Mouse (Mus musculus) midbrain, embryonic 11.5 days (tissue): ENCODE results near the gene Jph3. TPM values are rescaled to one million over a fixed set of nuclear protein-coding genes. Genes with fewer than 3 reads are reported as not detected.
A peak's percentile ranks its signal among the peaks of the same experiment; 100 is the strongest.

ENCODE experiments used
- ATAC-seq: fragments of 200-750 bp; cut with Nextera tagmentation; 2 replicates; pipeline ENCODE4 v1.8.0; 2017; ENCODE audit warnings: moderate TSS enrichment, moderate library complexity; ENCODE audit not compliant: low FRiP score
- DNase-seq: peaks from one replicate; pipeline ENCODE4 v3.0.0; 2015; ENCODE audit warnings: low spot score; ENCODE audit errors: missing footprints
- H3K27ac ChIP-seq: fragments of 300-500 bp; sonication (generic); 2 replicates; pipeline ENCODE4 v1.5.1; 2014; ENCODE audit warnings: low read depth, low read length
- H3K27me3 ChIP-seq: fragments of 300-500 bp; sonication (generic); 2 replicates; pipeline ENCODE4 v1.6.1; 2014; ENCODE audit warnings: mild to moderate bottlenecking, low read length, moderate library complexity, mixed read lengths; ENCODE audit not compliant: control insufficient read depth, insufficient read depth
- H3K36me3 ChIP-seq: fragments of 300-500 bp; sonication (generic); 2 replicates; pipeline ENCODE4 v1.6.1; 2014; ENCODE audit warnings: mild to moderate bottlenecking, low read length, moderate library complexity, mixed read lengths; ENCODE audit not compliant: control insufficient read depth, insufficient read depth
- H3K4me1 ChIP-seq: fragments of 300-500 bp; sonication (generic); 2 replicates; pipeline ENCODE4 v1.6.1; 2014; ENCODE audit warnings: low read length; ENCODE audit not compliant: control insufficient read depth, insufficient read depth
- H3K4me2 ChIP-seq: fragments of 300-500 bp; sonication (generic); 2 replicates; pipeline ENCODE4 v1.6.1; 2014; ENCODE audit warnings: mild to moderate bottlenecking, moderate library complexity
- H3K4me3 ChIP-seq: fragments of 300-500 bp; sonication (generic); 2 replicates; pipeline ENCODE4 v1.5.1; 2014; ENCODE audit warnings: low read depth, low read length
- H3K9ac ChIP-seq: fragments of 300-500 bp; sonication (generic); 2 replicates; pipeline ENCODE4 v1.6.1; 2014; ENCODE audit warnings: low read length
- H3K9me3 ChIP-seq: fragments of 300-500 bp; sonication (generic); 2 replicates; pipeline ENCODE4 v1.6.1; 2016; ENCODE audit warnings: low read length; ENCODE audit not compliant: control insufficient read depth
- WGBS: fragments of 180-500 bp; shearing (Covaris S2); extraction: QIAGEN DNeasy Blood & Tissue Kit; methylation state at CpG from one replicate; pipeline ENCODE4 v1.1.7; 2014; 5-methylcytosine and 5-hydroxymethylcytosine counted together
- polyA plus RNA-seq: library from polyadenylated mRNA; unstranded; fragments of >200 nt; fragmentation: Nextera tagmentation; extraction: Ambion mirVana; gene quantifications from 2 replicates; pipeline ENCODE4 v1.2.1, GENCODE M21; 2014

Gene Jph3
- polyA plus RNA-seq, 1 experiment from 2014 or later: 10.4 TPM

DNA sequence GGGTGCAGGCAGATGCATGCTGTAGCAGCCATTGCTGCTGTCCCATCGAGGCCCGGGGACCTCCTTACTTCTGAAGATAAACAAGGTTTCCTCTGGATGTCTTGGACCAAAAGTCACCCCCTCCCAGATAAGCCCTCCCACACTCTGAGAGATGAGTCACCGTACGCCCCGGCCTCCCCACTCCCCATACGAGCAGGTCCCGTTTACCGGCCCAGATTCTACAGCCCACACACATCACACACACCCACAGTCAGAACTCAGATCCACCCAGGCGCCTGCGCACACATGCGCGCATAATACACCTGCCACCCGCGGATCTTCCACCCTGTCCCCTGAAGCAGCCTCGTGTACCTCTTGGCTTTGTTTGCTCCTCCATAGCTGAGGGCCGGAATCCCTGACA, 4.8 kb downstream of the Jph3 start:
- no peak overlapping the region for H3K9ac ChIP-seq
- no peak overlapping the region for H3K4me3 ChIP-seq
- H3K4me2 ChIP-seq: no peak overlapping the region
- DNase-seq (no peak), ATAC-seq (no peak)
- H3K36me3 ChIP-seq: no peaks in the 10 kb centered on the region
- WGBS: 90% methylated on average over 16 of the region's 16 CpGs
- H3K27ac ChIP-seq: no peak overlapping the region
- H3K4me1 ChIP-seq: peaks cover 14% of the 10 kb centered on the region
- no peaks in the 10 kb centered on the region for H3K9me3 ChIP-seq
- H3K27me3 ChIP-seq: peaks cover 35% of the 10 kb centered on the region

DNA sequence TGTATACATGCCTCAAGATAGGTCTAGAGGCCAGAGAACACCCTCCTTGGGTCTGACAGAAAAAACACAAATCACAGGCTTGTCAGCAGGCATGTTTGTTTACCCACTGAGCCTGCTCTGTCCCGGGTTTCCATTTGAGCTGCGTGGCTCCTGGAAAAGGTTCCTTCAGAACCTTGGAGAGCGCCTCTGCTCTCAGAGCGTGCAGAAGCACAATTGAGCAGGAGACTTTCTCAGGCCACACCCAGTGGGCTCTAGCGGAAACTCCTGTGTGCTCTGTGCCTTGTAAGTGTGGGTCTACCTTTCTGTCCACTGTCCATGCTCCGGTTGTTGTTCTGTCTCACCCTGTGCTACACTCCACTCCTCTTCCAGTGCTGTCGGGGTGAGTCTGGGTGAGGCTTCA, 6.8 kb downstream of the Jph3 start:
- peaks cover 8% of the 10 kb centered on the region for H3K4me1 ChIP-seq
- 14% methylated on average over 7 of the region's 7 CpGs for WGBS
- H3K36me3 ChIP-seq: no peaks in the 10 kb centered on the region
- H3K9ac ChIP-seq: no peak overlapping the region
- no peak for ATAC-seq
- no peak overlapping the region for H3K4me2 ChIP-seq
- no peak overlapping the region for H3K27ac ChIP-seq
- no peak overlapping the region for H3K4me3 ChIP-seq
- H3K9me3 ChIP-seq: no peaks in the 10 kb centered on the region
- no peak for DNase-seq
- H3K27me3 ChIP-seq: peaks cover 20% of the 10 kb centered on the region

DNA sequence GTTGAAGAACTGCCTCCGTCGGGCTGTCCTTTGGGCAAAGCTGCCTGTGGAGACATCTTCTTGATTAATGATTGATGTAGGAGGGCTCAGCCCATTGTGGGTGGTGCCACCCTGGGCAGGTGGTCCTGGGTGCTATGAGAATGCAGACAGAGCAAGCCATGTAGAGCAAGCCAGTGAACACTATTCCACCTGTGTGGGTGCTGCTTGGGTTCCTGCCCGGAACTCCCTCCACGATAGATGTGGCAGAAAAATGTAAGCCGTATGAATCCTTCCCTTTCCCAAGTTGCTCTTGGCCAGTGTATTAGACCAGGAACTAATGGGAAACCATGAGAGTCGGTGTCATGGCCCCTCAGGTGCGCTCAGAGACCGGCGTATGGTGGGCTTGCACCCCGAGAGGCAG, 11.3 kb downstream of the Jph3 start:
- ATAC-seq: no peak
- Histone ChIP-seq H3K4me1 (no peaks in the 10 kb centered on the region), H3K9ac (no peak overlapping the region), H3K36me3 (no peaks in the 10 kb centered on the region), H3K27ac (no peak overlapping the region), H3K27me3 (no peaks in the 10 kb centered on the region), H3K9me3 (no peaks in the 10 kb centered on the region), H3K4me2 (no peak overlapping the region), H3K4me3 (no peak overlapping the region)
- WGBS: 94% methylated on average over 10 of the region's 10 CpGs
- DNase-seq: no peak

DNA sequence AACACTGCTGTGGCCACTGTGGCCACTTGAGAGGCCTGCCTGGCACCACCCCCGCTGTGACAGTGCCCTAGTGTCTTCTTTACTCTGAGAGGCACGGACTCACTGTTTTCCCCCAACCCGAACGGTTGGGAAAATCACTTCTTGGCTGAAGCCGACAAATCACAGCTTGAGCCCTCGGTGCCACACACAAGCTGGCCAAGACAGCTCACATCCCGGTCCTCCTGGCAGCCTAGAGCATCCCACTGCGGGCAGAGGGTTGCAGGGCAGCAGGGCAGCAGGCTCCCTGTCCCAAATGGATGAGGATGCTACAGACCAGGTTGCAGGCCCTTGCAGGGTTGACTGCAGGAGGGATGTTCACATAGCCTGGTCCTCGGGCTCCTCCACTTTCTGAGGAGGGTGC, 20.1 kb downstream of the Jph3 start:
- H3K9ac ChIP-seq: no peak overlapping the region
- H3K4me2 ChIP-seq: no peak overlapping the region
- ATAC-seq: no peak
- H3K4me1 ChIP-seq: no peaks in the 10 kb centered on the region
- no peak for DNase-seq
- no peak overlapping the region for H3K27ac ChIP-seq
- H3K36me3 ChIP-seq: no peaks in the 10 kb centered on the region
- no peaks in the 10 kb centered on the region for H3K27me3 ChIP-seq
- H3K9me3 ChIP-seq: peaks cover 4% of the 10 kb centered on the region; the same call in 1 of the 2 replicates
- no peak overlapping the region for H3K4me3 ChIP-seq
- WGBS: 86% methylated on average over 9 of the region's 9 CpGs

DNA sequence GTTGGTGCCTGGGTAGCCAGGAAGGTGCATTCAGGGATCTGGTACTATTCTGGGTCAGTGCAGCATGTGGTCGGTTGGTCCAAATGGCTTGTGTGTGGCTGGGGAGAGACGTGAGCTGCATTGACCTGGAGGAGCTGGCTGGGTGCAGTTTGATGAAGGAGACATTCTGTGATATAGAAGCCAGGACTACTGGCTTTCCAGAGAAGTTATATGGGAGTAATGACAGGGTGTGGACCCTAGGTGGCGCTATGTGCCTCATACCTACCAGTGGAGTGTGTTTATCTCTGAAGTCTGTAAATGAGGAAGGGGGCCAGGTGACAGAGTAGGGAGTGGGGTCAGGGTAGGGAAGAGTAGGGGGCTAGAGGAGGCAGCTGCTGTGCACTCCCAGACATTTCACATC, 21.1 kb downstream of the Jph3 start:
- Histone ChIP-seq H3K4me3 (no peak overlapping the region), H3K4me1 (no peaks in the 10 kb centered on the region), H3K27ac (no peak overlapping the region), H3K27me3 (no peaks in the 10 kb centered on the region), H3K36me3 (no peaks in the 10 kb centered on the region), H3K4me2 (no peak overlapping the region), H3K9me3 (peaks cover 4% of the 10 kb centered on the region; the same call in 1 of the 2 replicates), H3K9ac (no peak overlapping the region)
- peak; percentile 72 for DNase-seq
- ATAC-seq: no peak
- 32% methylated on average over 3 of the region's 3 CpGs for WGBS

DNA sequence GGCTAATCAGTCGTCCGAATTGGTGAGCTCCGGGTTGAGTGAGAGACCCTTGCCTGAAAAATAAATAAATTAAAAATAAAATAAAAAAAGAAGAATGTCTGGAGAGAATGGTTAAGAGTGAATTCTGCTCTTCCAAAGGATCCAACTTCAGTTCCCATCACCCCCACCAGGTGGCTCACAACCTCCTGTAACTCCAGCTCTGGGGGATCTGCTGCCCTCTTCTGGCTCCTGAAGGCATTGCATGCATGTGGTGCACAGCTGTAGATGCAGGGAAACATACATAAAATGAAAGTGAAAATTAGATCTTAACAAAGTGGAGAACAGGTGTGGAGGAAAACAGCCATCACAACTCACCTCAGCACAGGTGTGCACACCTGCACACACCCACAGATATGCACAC, 22.0 kb downstream of the Jph3 start:
- H3K4me1 ChIP-seq: no peaks in the 10 kb centered on the region
- H3K27me3 ChIP-seq: no peaks in the 10 kb centered on the region
- H3K4me3 ChIP-seq: no peak overlapping the region
- H3K9me3 ChIP-seq: peaks cover 4% of the 10 kb centered on the region; the same call in 1 of the 2 replicates
- no peak for ATAC-seq
- H3K36me3 ChIP-seq: no peaks in the 10 kb centered on the region
- peak; percentile 97 for DNase-seq
- H3K9ac ChIP-seq: no peak overlapping the region
- 28% methylated on average over 3 of the region's 3 CpGs for WGBS
- H3K4me2 ChIP-seq: no peak overlapping the region
- H3K27ac ChIP-seq: no peak overlapping the region

DNA sequence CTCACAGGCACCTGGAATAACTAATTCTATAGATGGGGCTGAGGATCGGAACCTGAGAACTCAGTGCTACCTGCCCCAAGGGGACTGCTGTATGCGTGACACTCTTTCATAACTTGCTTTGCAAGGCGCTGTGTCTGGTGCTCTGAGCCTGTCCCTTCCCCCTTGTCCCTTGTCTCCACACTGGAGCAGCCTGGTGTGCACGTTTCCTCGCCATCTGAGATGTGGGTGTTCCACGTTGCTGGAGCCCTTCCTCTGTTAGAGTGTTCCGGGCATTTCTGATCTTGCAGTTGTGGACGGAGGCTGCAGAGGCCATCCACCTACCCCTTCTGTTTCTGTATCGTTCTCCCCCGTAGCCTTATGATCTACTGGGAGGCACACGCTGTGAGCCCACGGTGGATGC, 29.0 kb downstream of the Jph3 start:
- WGBS: 76% methylated on average over 12 of the region's 12 CpGs

DNA sequence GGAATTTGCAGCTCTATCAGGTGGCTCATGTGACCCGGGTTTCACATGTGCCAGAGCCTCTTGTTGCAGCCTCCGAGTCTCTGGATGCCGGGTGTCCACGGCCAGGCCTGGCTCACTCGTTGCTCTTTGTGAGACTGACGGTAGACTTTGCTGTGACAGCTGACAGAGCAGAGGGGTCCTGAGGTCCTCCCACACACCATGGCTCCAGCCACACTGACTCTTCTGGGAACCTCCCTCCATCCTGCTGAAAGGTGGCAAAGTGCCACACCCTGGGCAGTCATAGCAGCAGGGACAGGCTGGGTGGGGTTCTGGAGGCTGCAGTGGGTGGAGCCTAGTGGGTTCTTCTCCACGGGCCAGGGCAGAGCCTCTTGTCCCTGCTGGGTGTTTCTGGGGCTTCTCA, 31.1 kb downstream of the Jph3 start:
- Histone ChIP-seq H3K36me3 (no peaks in the 10 kb centered on the region), H3K4me1 (no peaks in the 10 kb centered on the region), H3K9me3 (no peaks in the 10 kb centered on the region), H3K27me3 (no peaks in the 10 kb centered on the region), H3K4me3 (no peak overlapping the region), H3K9ac (no peak overlapping the region), H3K27ac (no peak overlapping the region), H3K4me2 (no peak overlapping the region)
- ATAC-seq (no peak), DNase-seq (no peak)
- 83% methylated on average over 7 of the region's 7 CpGs for WGBS

More for the DNA sequence above, 29.0 kb downstream of the Jph3 start:
- no peak for DNase-seq
- Histone ChIP-seq H3K4me3 (no peak overlapping the region), H3K9me3 (no peaks in the 10 kb centered on the region), H3K27ac (no peak overlapping the region), H3K36me3 (no peaks in the 10 kb centered on the region), H3K27me3 (no peaks in the 10 kb centered on the region), H3K4me1 (no peaks in the 10 kb centered on the region), H3K9ac (no peak overlapping the region), H3K4me2 (no peak overlapping the region)
- no peak for ATAC-seq

DNA sequence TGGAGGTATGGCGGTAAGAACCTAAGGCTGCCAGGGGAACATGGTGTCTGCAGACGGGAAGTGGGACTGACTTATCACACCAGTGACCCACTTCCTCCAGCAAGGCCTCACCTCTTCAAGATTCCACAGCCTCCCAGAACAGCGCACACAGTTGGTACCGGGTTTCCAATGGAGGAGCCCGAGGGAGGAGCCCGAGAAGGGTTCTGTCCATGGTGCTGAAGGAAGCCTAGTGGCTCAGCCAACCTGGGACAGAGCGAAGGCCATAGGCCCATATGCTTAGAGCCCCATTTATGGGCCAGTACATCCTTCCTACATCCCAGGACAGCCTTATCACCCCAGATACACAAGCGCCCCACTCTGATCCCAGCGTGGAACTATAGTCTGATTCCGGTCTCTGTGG, 32.1 kb downstream of the Jph3 start:
- Histone ChIP-seq H3K9ac (no peak overlapping the region), H3K27me3 (no peaks in the 10 kb centered on the region), H3K36me3 (no peaks in the 10 kb centered on the region), H3K4me2 (no peak overlapping the region), H3K4me1 (no peaks in the 10 kb centered on the region), H3K9me3 (no peaks in the 10 kb centered on the region), H3K4me3 (no peak overlapping the region), H3K27ac (no peak overlapping the region)
- DNase-seq: peak; percentile 88
- WGBS: 33% methylated on average over 10 of the region's 10 CpGs
- no peak for ATAC-seq
